Mouse (Mus musculus) limb, embryonic 12.5 days (tissue): ENCODE results near the gene Gm13275. TPM values are rescaled to one million over a fixed set of nuclear protein-coding genes. Genes with fewer than 3 reads are reported as not detected.
"Not testable (repeated sequence)": the region's sequence is repeated elsewhere in the genome, so short reads cannot be mapped to it uniquely, and the experiment has no call there.

ENCODE experiments used
- ATAC-seq: fragments of 200-750 bp; cut with Nextera tagmentation; 2 replicates; pipeline ENCODE4 v1.8.0; 2017; ENCODE audit warnings: low read depth, moderate TSS enrichment; ENCODE audit not compliant: insufficient number of reproducible peaks, insufficient read depth, low FRiP score, low TSS enrichment
- H3K27ac ChIP-seq: fragments of 300-500 bp; sonication (generic); 2 replicates; pipeline ENCODE4 v1.5.1; 2016; ENCODE audit warnings: mild to moderate bottlenecking, moderate library complexity
- H3K27me3 ChIP-seq: fragments of 300-500 bp; sonication (generic); 2 replicates; pipeline ENCODE4 v1.6.1; 2016; ENCODE audit warnings: mild to moderate bottlenecking, moderate library complexity
- H3K36me3 ChIP-seq: fragments of 300-500 bp; sonication (generic); 2 replicates; pipeline ENCODE4 v1.6.1; 2016; ENCODE audit warnings: mild to moderate bottlenecking, moderate library complexity
- H3K4me1 ChIP-seq: fragments of 300-500 bp; sonication (generic); replicated peaks from 2 replicates; pipeline ENCODE4 v1.6.1; 2016
- H3K4me2 ChIP-seq: fragments of 300-500 bp; sonication (generic); 2 replicates; pipeline ENCODE4 v1.6.1; 2016; ENCODE audit warnings: mild to moderate bottlenecking, moderate library complexity
- H3K4me3 ChIP-seq: fragments of 300-500 bp; sonication (generic); replicated peaks from 2 replicates; pipeline ENCODE4 v1.5.1; 2016; ENCODE audit warnings: mild to moderate bottlenecking
- H3K9ac ChIP-seq: fragments of 300-500 bp; sonication (generic); replicated peaks from 2 replicates; pipeline ENCODE4 v1.6.1; 2016; ENCODE audit warnings: mild to moderate bottlenecking, moderate library complexity
- H3K9me3 ChIP-seq: fragments of 300-500 bp; sonication (generic); 2 replicates; pipeline ENCODE4 v1.6.1; 2016; ENCODE audit warnings: mild to moderate bottlenecking, moderate library complexity
- WGBS: fragments of 180-500 bp; shearing (Covaris S2); methylation state at CpG from one replicate; pipeline ENCODE4 v1.1.7; 2016; 5-methylcytosine and 5-hydroxymethylcytosine counted together
- polyA plus RNA-seq: library from polyadenylated mRNA; unstranded; fragments of >200 nt; fragmentation: Nextera tagmentation; extraction: Ambion mirVana; gene quantifications from 2 replicates; pipeline ENCODE4 v1.2.1, GENCODE M21; 2016

The Gm13275 gene
- polyA plus RNA-seq, 1 experiment from 2014 or later, result not detected

- not testable (repeated sequence) for H3K9me3 ChIP-seq, H3K4me1 ChIP-seq, H3K27me3 ChIP-seq, ATAC-seq, H3K9ac ChIP-seq, H3K36me3 ChIP-seq
- peak overlapping the region; percentile 34 for H3K4me3 ChIP-seq
- peak overlapping the region; percentile 52 for H3K4me2 ChIP-seq
- 3% methylated on average over 26 of the region's 42 CpGs for WGBS
- H3K27ac ChIP-seq, result 0 out of 2 replicates have a peak overlapping the region, but pooled peaks have one; percentile 74
Measured at GRCm38 (mm10) chr4:88763384-88764018, 30.8 kb upstream of the Gm13275 start.

GRCm38 (mm10) chr4:88773534-88773933, 20.8 kb upstream of the Gm13275 start, which contains the start of gene Gm13290:
Gene Gm13290 (plus strand): TSS chr4:88773834.
- H3K9me3 ChIP-seq, H3K4me2 ChIP-seq, H3K4me1 ChIP-seq, H3K4me3 ChIP-seq, H3K36me3 ChIP-seq, H3K27ac ChIP-seq, H3K27me3 ChIP-seq, H3K9ac ChIP-seq, ATAC-seq: not testable (repeated sequence)
- WGBS, result no CpG with 5 or more reads among the region's 32 CpGs

DNA sequence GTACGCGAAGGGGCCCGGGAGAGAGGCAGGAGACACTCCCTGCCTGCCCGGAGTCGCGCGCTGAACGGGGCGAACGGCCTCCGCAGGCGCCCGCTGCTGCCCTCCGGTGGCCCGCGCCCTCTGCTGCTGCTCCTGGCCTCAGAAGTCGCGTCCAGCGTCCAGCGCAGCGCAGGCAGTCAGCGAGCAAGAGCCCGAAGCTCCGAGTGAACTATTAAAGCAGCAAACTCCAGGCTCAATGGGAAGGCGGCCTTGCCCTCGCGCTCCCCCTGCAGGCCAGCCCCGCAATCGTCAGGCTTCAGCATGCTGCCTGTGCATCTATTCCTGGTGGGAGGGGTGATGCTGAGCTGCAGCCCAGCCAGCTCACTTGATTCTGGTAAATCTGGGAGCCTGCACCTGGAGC, 17.7 kb upstream of the Gm13275 start, which contains the start of gene Gm13289:
Gm13289 (plus strand) TSS at position 301 of the 400 bp plus-strand sequence.
- WGBS, result no CpG with 5 or more reads among the region's 29 CpGs
- H3K4me1 ChIP-seq, ATAC-seq: not testable (repeated sequence)

GRCm38 (mm10) chr4:88779550-88779949, 14.7 kb upstream of the Gm13275 start, which contains the start of gene Gm13272:
Gene Gm13272 (plus strand): TSS chr4:88779850.
- not testable (repeated sequence) for H3K4me1 ChIP-seq, H3K27ac ChIP-seq, H3K9me3 ChIP-seq, H3K27me3 ChIP-seq, H3K4me2 ChIP-seq, H3K9ac ChIP-seq, ATAC-seq, H3K4me3 ChIP-seq, H3K36me3 ChIP-seq
- WGBS, result no CpG with 5 or more reads among the region's 29 CpGs

More for the DNA sequence above, 17.7 kb upstream of the Gm13275 start, which contains the start of gene Gm13289:
- not testable (repeated sequence) for H3K4me3 ChIP-seq, H3K27ac ChIP-seq, H3K27me3 ChIP-seq, H3K4me2 ChIP-seq, H3K9ac ChIP-seq, H3K36me3 ChIP-seq, H3K9me3 ChIP-seq

DNA sequence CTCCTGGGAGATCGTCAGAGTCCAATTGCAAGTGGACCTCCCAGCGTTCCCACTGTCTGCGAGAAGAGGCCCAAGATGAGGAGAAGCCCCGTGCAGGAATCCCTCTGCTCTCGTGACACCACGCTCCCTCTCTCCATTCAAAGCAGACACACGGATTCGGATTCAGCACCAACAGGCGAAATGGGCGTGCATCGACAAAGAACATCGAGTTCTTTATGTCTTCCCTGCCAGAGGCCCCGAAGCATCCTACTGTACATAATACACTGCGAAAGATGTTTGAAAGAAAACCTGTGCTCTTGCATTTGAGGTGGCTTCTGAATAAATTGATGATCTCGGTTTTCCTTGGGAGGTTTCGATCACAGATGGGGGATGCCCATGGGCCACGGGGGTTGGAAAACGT, 14.0 kb upstream of the Gm13275 start:
- H3K27ac ChIP-seq, H3K27me3 ChIP-seq, H3K4me3 ChIP-seq, H3K9me3 ChIP-seq, H3K9ac ChIP-seq, ATAC-seq, H3K36me3 ChIP-seq, H3K4me1 ChIP-seq, H3K4me2 ChIP-seq: not testable (repeated sequence)
- WGBS, result 53% methylated on average over 16 of the region's 18 CpGs

GRCm38 (mm10) chr4:88781831-88782230, 12.5 kb upstream of the Gm13275 start, which contains the start of gene Ifnz:
Gene Ifnz (plus strand): TSS chr4:88782131.
- Histone ChIP-seq H3K4me2 (peak within 1 kb of the TSS; percentile 45), H3K4me3 (peak within 1 kb of the TSS; percentile 25; the same call in 1 of the 2 replicates)
- H3K36me3 ChIP-seq, H3K9me3 ChIP-seq, H3K27me3 ChIP-seq, H3K27ac ChIP-seq, ATAC-seq, H3K9ac ChIP-seq, H3K4me1 ChIP-seq: not testable (repeated sequence)
- WGBS, result 12% methylated on average over 5 of the region's 7 CpGs

DNA sequence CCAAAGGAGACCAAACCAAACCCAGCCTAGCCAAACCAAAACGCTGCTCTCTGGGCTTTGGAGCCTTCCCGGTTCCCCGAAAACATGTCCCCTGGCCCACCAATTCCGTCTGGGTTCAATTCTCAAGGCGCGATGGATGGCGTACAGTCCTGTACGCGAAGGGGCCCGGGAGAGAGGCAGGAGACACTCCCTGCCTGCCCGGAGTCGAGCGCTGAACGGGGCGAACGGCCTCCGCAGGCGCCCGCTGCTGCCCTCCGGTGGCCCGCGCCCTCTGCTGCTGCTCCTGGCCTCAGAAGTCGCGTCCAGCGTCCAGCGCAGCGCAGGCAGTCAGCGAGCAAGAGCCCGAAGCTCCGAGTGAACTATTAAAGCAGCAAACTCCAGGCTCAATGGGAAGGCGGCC, 12.0 kb upstream of the Gm13275 start:
- H3K4me3 ChIP-seq, result peak overlapping the region; percentile 25; the same call in 1 of the 2 replicates
- H3K27ac ChIP-seq, ATAC-seq, H3K36me3 ChIP-seq, H3K27me3 ChIP-seq, H3K9me3 ChIP-seq, H3K4me1 ChIP-seq, H3K9ac ChIP-seq: not testable (repeated sequence)
- 2% methylated on average over 19 of the region's 31 CpGs for WGBS
- peak overlapping the region; percentile 45 for H3K4me2 ChIP-seq

DNA sequence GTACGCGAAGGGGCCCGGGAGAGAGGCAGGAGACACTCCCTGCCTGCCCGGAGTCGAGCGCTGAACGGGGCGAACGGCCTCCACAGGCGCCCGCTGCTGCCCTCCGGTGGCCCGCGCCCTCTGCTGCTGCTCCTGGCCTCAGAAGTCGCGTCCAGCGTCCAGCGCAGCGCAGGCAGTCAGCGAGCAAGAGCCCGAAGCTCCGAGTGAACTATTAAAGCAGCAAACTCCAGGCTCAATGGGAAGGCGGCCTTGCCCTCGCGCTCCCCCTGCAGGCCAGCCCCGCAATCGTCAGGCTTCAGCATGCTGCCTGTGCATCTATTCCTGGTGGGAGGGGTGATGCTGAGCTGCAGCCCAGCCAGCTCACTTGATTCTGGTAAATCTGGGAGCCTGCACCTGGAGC, 8.9 kb upstream of the Gm13275 start, which contains the start of gene Gm13276:
Gm13276 (plus strand) TSS at position 301 of the 400 bp plus-strand sequence.
- H3K27me3 ChIP-seq, ATAC-seq, H3K9ac ChIP-seq, H3K4me1 ChIP-seq, H3K36me3 ChIP-seq, H3K4me2 ChIP-seq, H3K9me3 ChIP-seq, H3K27ac ChIP-seq, H3K4me3 ChIP-seq: not testable (repeated sequence)
- WGBS, result no CpG with 5 or more reads among the region's 27 CpGs

GRCm38 (mm10) chr4:88788402-88788801, 5.9 kb upstream of the Gm13275 start, which contains the start of gene Gm13277:
Gene Gm13277 (plus strand): TSS chr4:88788632.
- not testable (repeated sequence) for H3K4me2 ChIP-seq, H3K4me1 ChIP-seq, ATAC-seq, H3K27me3 ChIP-seq, H3K4me3 ChIP-seq, H3K27ac ChIP-seq, H3K9ac ChIP-seq, H3K36me3 ChIP-seq, H3K9me3 ChIP-seq
- WGBS, result 0% methylated on average over 4 of the region's 28 CpGs

DNA sequence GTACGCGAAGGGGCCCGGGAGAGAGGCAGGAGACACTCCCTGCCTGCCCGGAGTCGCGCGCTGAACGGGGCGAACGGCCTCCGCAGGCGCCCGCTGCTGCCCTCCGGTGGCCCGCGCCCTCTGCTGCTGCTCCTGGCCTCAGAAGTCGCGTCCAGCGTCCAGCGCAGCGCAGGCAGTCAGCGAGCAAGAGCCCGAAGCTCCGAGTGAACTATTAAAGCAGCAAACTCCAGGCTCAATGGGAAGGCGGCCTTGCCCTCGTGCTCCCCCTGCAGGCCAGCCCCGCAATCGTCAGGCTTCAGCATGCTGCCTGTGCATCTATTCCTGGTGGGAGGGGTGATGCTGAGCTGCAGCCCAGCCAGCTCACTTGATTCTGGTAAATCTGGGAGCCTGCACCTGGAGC, 3.0 kb upstream of the Gm13275 start, which contains the start of gene Gm13278:
Gm13278 (plus strand) TSS at position 301 of the 400 bp plus-strand sequence.
- H3K4me1 ChIP-seq, H3K36me3 ChIP-seq, H3K27me3 ChIP-seq, H3K27ac ChIP-seq, H3K9me3 ChIP-seq, H3K4me2 ChIP-seq, H3K9ac ChIP-seq, ATAC-seq, H3K4me3 ChIP-seq: not testable (repeated sequence)
- WGBS, result no CpG with 5 or more reads among the region's 28 CpGs

- no CpG with 5 or more reads among the region's 28 CpGs for WGBS
- not testable (repeated sequence) for H3K9ac ChIP-seq, H3K27ac ChIP-seq, H3K4me2 ChIP-seq, H3K27me3 ChIP-seq, H3K4me3 ChIP-seq, H3K9me3 ChIP-seq, ATAC-seq, H3K36me3 ChIP-seq, H3K4me1 ChIP-seq
Measured at GRCm38 (mm10) chr4:88797097-88797496, 2.8 kb downstream of the Gm13275 start, which contains the start of gene Gm13279. Gene Gm13279 (plus strand): TSS chr4:88797397.
